Mouse (Mus musculus): ENCODE data around the gene Rpl7l1. TPM values are rescaled to one million over a fixed set of nuclear protein-coding genes. Genes with fewer than 3 reads are reported as not detected.

Gene Rpl7l1
- 10 to 100 TPM; 54.9 to 65.9 TPM for total RNA-seq (2023)

DNA sequence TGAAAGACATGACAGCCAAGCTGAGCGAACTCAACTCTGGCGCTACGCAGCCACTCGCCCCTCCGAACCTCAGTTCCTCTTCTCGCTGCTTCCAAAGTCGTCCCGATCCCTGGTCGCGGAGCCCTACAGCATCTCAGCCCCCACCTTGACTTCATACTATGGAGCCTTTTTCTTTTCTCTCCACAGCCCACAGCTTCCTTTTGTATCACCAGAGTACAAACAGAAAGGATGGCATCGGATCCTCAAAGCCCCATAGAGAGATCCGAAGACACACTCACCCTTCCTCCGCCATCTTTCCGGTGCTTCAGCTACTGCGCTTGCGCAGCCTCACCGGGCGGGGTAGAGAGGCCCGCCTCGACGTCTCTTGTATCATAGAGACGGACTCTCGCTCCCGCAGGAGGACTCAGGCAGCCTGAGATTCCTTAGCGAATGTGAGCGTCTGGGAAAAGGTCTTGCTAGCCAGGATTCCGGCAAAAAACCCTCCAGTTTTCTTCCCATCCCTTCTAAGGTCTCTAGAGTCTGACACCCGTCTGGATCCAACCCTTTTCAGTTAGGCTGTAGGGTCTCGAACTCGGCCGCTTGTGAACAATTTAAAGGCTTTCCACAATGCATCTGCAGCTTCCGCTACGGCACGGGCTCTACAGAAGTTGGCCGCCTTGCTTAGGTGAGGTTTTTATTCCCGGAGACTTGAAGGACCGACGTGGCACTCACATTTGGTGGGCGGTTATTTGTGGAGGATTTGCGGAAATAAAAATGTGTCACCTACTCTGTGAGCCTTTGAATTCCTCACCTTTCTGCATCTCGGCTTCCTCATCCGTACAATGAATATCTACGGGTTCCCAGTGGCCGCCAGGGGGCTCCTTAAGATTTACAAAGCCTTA is at the start of gene Rpl7l1:
Rpl7l1 (minus strand) TSS at position 332 of the 881 bp plus-strand sequence.

DNA sequence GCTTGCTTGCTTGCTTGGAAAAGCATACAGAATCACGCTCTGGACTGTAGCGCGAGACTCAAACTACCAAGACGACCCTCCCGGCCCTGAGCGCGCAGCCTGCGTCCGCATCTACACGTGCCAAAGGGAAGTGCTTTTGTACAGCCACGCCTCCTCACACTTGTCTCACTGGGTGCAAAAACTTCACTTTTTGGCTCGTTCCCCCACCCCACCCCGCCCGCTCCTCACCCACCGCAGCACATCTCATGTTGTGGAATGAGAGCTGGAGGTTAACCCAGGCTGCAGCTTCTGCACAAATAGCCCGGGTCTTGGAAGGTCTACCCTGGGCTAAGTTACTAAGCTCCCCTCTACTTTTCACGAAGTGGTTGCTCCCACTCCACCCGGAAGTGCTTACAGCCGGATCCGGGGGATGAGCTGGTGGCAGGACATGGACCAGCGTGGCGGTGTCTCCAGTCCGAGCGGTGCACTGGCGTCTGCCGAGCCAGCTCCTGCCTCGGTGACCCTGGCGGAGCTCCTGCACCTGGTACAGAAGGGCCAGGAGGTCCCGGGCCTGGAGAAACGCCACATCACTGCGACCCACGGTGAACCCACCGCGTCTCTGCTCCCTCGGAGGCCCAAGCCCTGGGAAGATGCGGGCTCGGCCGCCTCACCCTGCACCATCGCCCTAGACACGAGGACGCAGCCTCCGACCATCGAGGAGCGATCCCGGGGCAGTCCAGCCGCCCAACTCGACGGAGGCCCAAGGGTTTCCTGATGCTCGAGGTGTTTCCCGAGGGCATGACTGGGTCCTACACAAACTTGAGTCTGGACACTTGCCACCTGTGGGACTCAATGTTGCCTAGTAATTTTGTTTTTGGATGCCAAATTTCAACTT is 9.8 kb downstream of the Rpl7l1 start, which contains the start of gene 2310039H08Rik:
2310039H08Rik (plus strand) TSS at position 232 of the 874 bp plus-strand sequence.

DNA sequence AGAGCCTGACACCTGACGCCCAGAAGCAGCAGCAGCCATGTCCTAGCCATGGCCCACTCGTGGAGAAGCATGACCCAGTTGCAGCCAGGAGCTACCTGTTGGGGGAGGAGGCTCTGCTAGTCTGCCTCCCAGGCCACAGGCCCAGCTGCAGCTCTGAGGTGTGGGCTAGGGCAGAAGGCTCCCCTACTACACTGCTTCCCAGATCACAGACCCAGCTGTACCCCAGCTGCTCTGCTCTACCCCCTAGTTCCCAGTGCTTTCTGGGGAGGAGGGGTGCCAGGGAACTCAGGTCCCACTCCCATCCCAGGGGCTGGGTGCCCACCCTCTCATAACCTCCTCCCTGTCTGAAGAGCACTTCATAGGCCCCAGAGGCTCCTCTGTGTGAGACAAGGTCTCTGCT is 18.9 kb downstream of the Rpl7l1 start, which contains the start of gene Ptcra:
Ptcra (minus strand) TSS at position 169 of the 400 bp plus-strand sequence.

DNA sequence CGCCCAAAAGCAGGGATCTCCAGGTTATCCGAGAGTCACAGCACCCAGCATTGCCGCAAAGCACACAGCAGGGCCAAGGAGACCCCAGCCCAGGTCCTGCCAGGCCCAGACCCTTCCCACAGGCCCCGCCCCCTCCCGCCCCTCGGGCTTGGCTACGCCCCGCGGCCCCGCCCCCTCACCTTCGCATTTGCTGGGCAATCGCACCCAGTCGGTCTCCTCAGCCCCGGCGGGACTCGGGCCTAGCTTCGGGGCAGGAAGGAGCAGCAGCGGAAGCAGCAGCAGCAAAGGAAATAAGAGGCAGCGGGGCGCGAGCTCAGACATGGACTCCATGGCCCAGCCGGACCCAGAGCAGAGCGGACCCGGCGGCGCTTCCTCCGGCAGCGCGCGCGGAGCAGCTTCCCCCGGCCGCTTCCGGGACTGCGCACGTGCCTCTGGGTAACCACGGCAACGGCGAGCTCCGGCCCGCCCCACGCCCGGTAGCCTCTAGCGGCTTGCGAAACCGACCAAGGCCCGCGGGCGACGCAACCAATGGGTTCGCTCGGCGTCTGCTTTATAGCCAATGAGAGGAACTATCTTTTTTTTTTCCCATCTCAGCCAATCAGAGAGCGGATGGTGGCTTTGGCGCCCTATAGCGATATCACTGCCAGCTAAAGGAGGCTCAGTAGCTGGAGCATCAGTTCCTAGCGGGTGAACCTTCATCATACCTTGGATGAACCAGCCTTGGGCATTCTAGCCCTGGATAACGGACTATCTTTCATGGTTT is 30.5 kb downstream of the Rpl7l1 start, which contains the start of gene Cnpy3:
Cnpy3 (minus strand) TSS at position 421 of the 763 bp plus-strand sequence.

DNA sequence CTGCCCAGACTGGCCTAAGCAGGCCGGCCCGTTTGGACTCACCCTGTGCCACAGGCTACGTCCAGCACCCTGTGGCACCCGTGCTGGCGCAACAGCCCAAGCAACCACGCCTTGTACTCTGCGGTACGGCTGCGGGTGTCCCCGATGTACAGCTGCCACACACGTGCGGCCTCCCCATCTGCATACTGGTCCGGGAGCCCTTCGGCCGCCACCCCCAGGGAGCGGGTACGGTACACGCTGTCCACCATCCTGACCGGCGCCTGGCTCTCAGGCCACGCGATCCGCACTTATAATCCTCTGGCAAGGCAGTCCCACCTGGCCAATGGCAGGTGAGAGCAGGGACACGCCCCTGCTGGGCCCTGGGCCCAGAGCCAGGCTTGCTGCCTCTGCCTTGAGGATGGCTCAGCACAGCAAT is 53.6 kb downstream of the Rpl7l1 start, which contains the start of gene Gnmt:
Gnmt (minus strand) TSS at position 265 of the 415 bp plus-strand sequence.

Other genes with a start within 250 kb of the Rpl7l1 start
- gene Cul9, start 236.3 kb downstream of the Rpl7l1 start, total RNA-seq (2023), result 10 to 100 TPM; 14.3 to 16.6 TPM
- gene Srf, start 226.5 kb downstream of the Rpl7l1 start, total RNA-seq (2023), result 10 to 100 TPM; 74.1 to 76.7 TPM
- not detected for gene Ptk7, start 153.2 kb downstream of the Rpl7l1 start, total RNA-seq (2023)
- 10 to 100 TPM; 13.0 to 16.7 TPM for gene Klc4, start 136.7 kb downstream of the Rpl7l1 start, total RNA-seq (2023)
- gene Mrpl2, start 136.4 kb downstream of the Rpl7l1 start, total RNA-seq (2023), result 10 to 100 TPM; 30.7 to 32.8 TPM
- 1 to 10 TPM; 6.7 to 7.6 TPM for gene Cul7, start 132.3 kb downstream of the Rpl7l1 start, total RNA-seq (2023)
- gene Rrp36, start 108.3 kb downstream of the Rpl7l1 start, total RNA-seq (2023), result 10 to 100 TPM; 28.2 to 34.0 TPM
- gene Mea1, start 103.9 kb downstream of the Rpl7l1 start, total RNA-seq (2023), result 10 to 100 TPM; 44.8 to 46.6 TPM
- 10 to 100 TPM; 42.8 to 54.6 TPM for gene Klhdc3, start 101.8 kb downstream of the Rpl7l1 start, total RNA-seq (2023)
- gene Ppp2r5d, start 77.6 kb downstream of the Rpl7l1 start, total RNA-seq (2023), result 10 to 100 TPM; 46.9 to 48.3 TPM
- 10 to 100 TPM; 27.9 to 32.0 TPM for gene Pex6, start 71.2 kb downstream of the Rpl7l1 start, total RNA-seq (2023)
- 1 to 10 TPM; 1.8 to 6.1 TPM for gene Gnmt, start 53.5 kb downstream of the Rpl7l1 start, total RNA-seq (2023)
- 10 to 100 TPM; 51.7 to 54.6 TPM for gene Cnpy3, start 30.5 kb downstream of the Rpl7l1 start, total RNA-seq (2023)
- gene Ptcra, start 19.0 kb downstream of the Rpl7l1 start, total RNA-seq (2023), result not detected
- gene 2310039H08Rik, start 10.0 kb downstream of the Rpl7l1 start, total RNA-seq (2023), result 10 to 100 TPM; 16.8 to 24.2 TPM
- gene Bicral, start 75.8 kb upstream of the Rpl7l1 start, total RNA-seq (2023), result 10 to 100 TPM; 39.4 to 55.6 TPM
- gene Tbcc, start 108.0 kb upstream of the Rpl7l1 start, total RNA-seq (2023), result 10 to 100 TPM; 15.6 to 16.2 TPM
- not detected for gene Prph2, start 127.8 kb upstream of the Rpl7l1 start, total RNA-seq (2023)
- 100 to 1,000 TPM; 105 to 107 TPM for gene Ubr2, start 227.9 kb upstream of the Rpl7l1 start, total RNA-seq (2023)